Mouse (Mus musculus) liver, embryonic 13.5 days (tissue): Measurements from ENCODE around the gene Ifna13. TPM values are rescaled to one million over a fixed set of nuclear protein-coding genes. Genes with fewer than 3 reads are reported as not detected.
A peak's percentile ranks its signal among the peaks of the same experiment; 100 is the strongest.

Experiments used
- ATAC-seq: fragments of 200-750 bp; cut with Nextera tagmentation; 2 replicates; pipeline ENCODE4 v1.8.0; 2017; ENCODE audit warnings: low read depth, mild to moderate bottlenecking, moderate number of reproducible peaks, moderate library complexity
- DNase-seq: peaks from one replicate; pipeline ENCODE4 v3.0.0; 2022
- H3K27ac ChIP-seq: fragments of 300-500 bp; sonication (generic); 2 replicates; pipeline ENCODE4 v1.5.1; 2015; ENCODE audit warnings: moderate library complexity, mild to moderate bottlenecking, inconsistent platforms
- H3K27me3 ChIP-seq: fragments of 300-500 bp; sonication (generic); 2 replicates; pipeline ENCODE4 v1.6.1; 2015; ENCODE audit warnings: mild to moderate bottlenecking, inconsistent platforms
- H3K36me3 ChIP-seq: fragments of 300-500 bp; sonication (generic); 2 replicates; pipeline ENCODE4 v1.6.1; 2015; ENCODE audit warnings: mild to moderate bottlenecking, inconsistent platforms
- H3K4me1 ChIP-seq: fragments of 300-500 bp; sonication (generic); replicated peaks from 2 replicates; pipeline ENCODE4 v1.6.1; 2015; ENCODE audit warnings: inconsistent platforms
- H3K4me2 ChIP-seq: fragments of 300-500 bp; sonication (generic); 2 replicates; pipeline ENCODE4 v1.6.1; 2015; ENCODE audit warnings: inconsistent platforms, mild to moderate bottlenecking, moderate library complexity
- H3K4me3 ChIP-seq: fragments of 300-500 bp; sonication (generic); replicated peaks from 2 replicates; pipeline ENCODE4 v1.5.1; 2015; ENCODE audit warnings: mild to moderate bottlenecking, inconsistent platforms
- H3K9ac ChIP-seq: fragments of 300-500 bp; sonication (generic); 2 replicates; pipeline ENCODE4 v1.6.1; 2015; ENCODE audit warnings: mild to moderate bottlenecking, inconsistent platforms
- H3K9me3 ChIP-seq: fragments of 300-500 bp; sonication (generic); replicated peaks from 2 replicates; pipeline ENCODE4 v1.6.1; 2016; ENCODE audit warnings: inconsistent platforms
- WGBS: fragments of 180-500 bp; shearing (Covaris S2); methylation state at CpG from one replicate; pipeline ENCODE4 v1.1.7; 2015; ENCODE audit not compliant: insufficient replicate concordance; 5-methylcytosine and 5-hydroxymethylcytosine counted together
- polyA plus RNA-seq: library from polyadenylated mRNA; unstranded; fragments of >200 nt; fragmentation: Nextera tagmentation; extraction: Ambion mirVana; gene quantifications from 2 replicates; pipeline ENCODE4 v1.2.1, GENCODE M21; 2015

Ifna13 gene
- polyA plus RNA-seq: not detected in 2 replicates

DNA sequence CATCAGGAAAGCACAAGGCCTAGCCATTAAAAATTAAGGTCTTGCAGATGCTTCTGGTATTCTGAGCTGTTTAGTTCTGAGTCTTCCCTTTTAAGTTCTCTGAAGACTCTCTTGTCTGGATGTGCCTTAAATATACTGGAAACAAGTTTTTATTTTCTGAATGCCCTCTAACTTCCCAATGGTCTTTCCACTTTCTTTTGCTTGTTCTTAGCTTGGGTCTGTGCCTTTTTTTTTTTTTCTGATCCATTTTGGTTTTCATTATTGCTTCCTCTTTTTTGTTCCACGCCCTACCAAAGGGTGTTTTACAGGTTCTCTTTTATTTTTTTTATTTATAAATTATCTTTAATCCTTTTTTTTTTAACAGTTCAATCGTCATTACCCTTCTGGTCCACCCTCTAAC, at the start of gene Ifna13:
Gene Ifna13 (minus strand): TSS at position 101 of the 400 bp plus-strand sequence.
- Histone ChIP-seq H3K36me3 (no peaks in the 10 kb centered on the region), H3K4me3 (no peak within 1 kb of the TSS), H3K9ac (no peak within 1 kb of the TSS), H3K4me1 (no peaks in the 10 kb centered on the region), H3K27me3 (no peaks in the 10 kb centered on the region), H3K27ac (no peak within 1 kb of the TSS), H3K4me2 (no peak within 1 kb of the TSS), H3K9me3 (no peaks in the 10 kb centered on the region)
- ATAC-seq (no peak), DNase-seq (no peak)
- WGBS: 31% methylated on average over 2 of the region's 2 CpGs

DNA sequence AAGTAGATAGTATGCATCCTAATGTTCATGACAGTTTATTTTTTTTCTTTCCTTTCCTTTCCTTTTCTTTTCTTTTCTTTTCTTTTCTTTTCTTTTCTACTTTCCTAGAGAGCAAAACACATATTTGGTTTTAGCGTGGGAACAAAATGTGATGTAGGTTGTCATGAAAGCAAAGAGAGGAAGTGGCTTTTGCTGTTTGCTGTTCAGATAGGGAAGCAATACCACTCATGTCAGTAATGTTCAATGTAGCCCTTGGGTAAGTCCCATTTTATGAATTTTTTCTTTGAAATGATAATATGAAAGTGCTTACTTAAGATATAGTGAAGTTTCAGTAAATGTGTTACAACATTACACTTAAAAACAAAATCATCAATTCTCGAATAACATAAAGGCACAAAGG, 49.1 kb upstream of the Ifna13 start:
- Histone ChIP-seq H3K4me3 (no peak overlapping the region), H3K9me3 (no peaks in the 10 kb centered on the region), H3K36me3 (no peaks in the 10 kb centered on the region), H3K9ac (no peak overlapping the region), H3K4me2 (no peak overlapping the region), H3K27ac (no peak overlapping the region), H3K4me1 (no peaks in the 10 kb centered on the region), H3K27me3 (no peaks in the 10 kb centered on the region)
- ATAC-seq (no peak), DNase-seq (no peak)
- 32% methylated on average over 2 of the region's 2 CpGs for WGBS

DNA sequence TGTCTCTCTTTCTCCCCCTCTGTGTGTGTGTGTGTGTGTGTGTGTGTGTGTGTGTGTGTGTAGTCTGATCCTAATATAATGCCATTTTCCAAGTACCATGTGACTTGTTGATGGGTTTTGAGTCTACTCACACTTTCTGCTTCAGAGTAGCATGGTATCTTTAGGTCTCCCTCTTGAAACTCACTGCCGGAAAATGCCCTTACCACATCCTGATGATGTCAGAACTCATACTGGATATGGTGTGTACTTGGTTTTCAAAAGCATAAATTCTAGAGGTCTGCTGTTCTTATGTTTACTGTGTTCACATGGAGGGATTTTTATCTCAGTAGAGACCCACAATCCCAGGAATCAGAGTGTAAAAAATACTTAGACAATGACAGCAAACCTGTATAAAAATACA, 48.3 kb upstream of the Ifna13 start:
- no peak for ATAC-seq
- Histone ChIP-seq H3K4me3 (no peak overlapping the region), H3K4me1 (no peaks in the 10 kb centered on the region), H3K27ac (no peak overlapping the region), H3K27me3 (no peaks in the 10 kb centered on the region), H3K9me3 (no peaks in the 10 kb centered on the region), H3K9ac (no peak overlapping the region), H3K4me2 (no peak overlapping the region), H3K36me3 (no peaks in the 10 kb centered on the region)
- no peak for DNase-seq
- 53% methylated on average over 1 of the region's 1 CpGs for WGBS

GRCm38 (mm10) chr4:88691259-88691658, 47.0 kb upstream of the Ifna13 start, which contains the start of gene Ifnab:
Gene Ifnab, minus strand, starts transcription at chr4:88691359.
- 42% methylated on average over 2 of the region's 2 CpGs for WGBS
- H3K4me1 ChIP-seq: no peaks in the 10 kb centered on the region
- no peak within 1 kb of the TSS for H3K4me2 ChIP-seq
- no peaks in the 10 kb centered on the region for H3K9me3 ChIP-seq
- ATAC-seq (no peak), DNase-seq (no peak)
- H3K4me3 ChIP-seq: no peak within 1 kb of the TSS
- H3K9ac ChIP-seq: no peak within 1 kb of the TSS
- H3K27me3 ChIP-seq: no peaks in the 10 kb centered on the region
- no peak within 1 kb of the TSS for H3K27ac ChIP-seq
- H3K36me3 ChIP-seq: no peaks in the 10 kb centered on the region

DNA sequence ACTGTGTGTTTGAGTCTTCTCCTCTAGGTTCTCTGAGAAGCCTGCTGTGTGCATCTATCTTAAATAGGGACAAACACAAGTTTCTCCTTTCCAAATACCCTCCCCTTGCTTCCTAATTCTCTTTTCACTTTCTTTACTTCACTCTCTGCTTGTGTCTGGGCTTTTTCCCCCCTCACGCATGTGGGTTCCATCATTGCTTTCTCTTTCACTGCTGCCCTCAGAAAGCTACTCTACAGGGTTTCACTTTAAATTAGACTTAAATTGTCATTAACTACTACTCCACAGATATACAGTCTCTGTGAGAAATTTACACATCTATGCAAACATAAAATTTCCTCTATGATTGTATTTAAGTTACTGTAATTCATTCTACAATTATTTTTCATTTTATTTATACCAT, 39.6 kb upstream of the Ifna13 start, which contains the start of gene Ifna2:
Gene Ifna2 (minus strand): TSS at position 101 of the 400 bp plus-strand sequence.
- ATAC-seq: no peak
- no peaks in the 10 kb centered on the region for H3K9me3 ChIP-seq
- WGBS: 79% methylated on average over 1 of the region's 1 CpGs

DNA sequence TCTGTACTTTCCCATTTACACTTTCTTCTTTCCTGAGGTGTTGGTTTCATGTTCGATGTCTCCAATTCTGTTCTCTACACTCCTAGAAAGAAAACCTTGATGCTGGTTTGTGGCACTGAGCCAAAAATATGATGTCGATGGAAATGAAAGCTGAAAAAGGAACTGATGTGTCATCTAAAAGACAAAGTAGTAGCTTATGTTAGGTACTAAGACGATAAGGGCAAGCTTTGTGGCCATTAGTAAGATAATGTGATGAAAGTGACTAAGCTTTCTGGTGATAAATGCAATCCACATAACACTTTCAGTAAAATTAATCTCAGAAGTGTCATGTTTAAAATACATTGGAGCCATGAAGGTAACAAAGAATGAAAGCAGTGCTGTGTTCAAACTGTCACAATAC, 37.1 kb upstream of the Ifna13 start:
- no peak overlapping the region for H3K4me3 ChIP-seq
- H3K9me3 ChIP-seq: no peaks in the 10 kb centered on the region
- H3K4me2 ChIP-seq: no peak overlapping the region
- DNase-seq (no peak), ATAC-seq (no peak)
- H3K27me3 ChIP-seq: no peaks in the 10 kb centered on the region
- H3K9ac ChIP-seq: no peak overlapping the region
- 37% methylated on average over 3 of the region's 3 CpGs for WGBS
- no peak overlapping the region for H3K27ac ChIP-seq
- no peaks in the 10 kb centered on the region for H3K36me3 ChIP-seq
- H3K4me1 ChIP-seq: no peaks in the 10 kb centered on the region

More for the DNA sequence above, 39.6 kb upstream of the Ifna13 start, which contains the start of gene Ifna2:
- DNase-seq: no peak
- H3K9ac ChIP-seq: no peak within 1 kb of the TSS
- H3K36me3 ChIP-seq: no peaks in the 10 kb centered on the region
- H3K4me1 ChIP-seq: no peaks in the 10 kb centered on the region
- no peaks in the 10 kb centered on the region for H3K27me3 ChIP-seq
- no peak within 1 kb of the TSS for H3K4me3 ChIP-seq
- no peak within 1 kb of the TSS for H3K27ac ChIP-seq
- H3K4me2 ChIP-seq: no peak within 1 kb of the TSS

DNA sequence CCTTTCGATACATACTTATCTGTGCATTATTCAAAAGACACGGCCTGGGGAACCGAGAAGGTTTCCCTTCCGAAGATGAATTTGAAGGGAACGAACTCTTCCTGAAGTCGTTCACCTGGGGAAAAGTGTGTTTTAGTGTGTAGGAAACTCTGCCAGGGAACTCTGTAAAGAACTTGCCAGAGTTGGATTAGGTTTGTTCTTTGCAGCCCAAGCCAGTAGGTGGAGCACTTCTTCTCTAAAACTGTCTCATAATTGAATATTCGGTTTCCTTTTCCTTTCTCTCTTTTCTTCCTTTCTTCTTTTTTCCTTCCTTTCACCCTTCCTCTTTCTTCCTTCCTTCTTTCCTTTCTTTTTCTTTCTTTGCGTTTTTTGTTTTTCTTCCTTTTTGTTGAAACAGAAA, 36.1 kb upstream of the Ifna13 start:
- WGBS: 36% methylated on average over 8 of the region's 8 CpGs
- no peaks in the 10 kb centered on the region for H3K36me3 ChIP-seq
- DNase-seq: no peak

DNA sequence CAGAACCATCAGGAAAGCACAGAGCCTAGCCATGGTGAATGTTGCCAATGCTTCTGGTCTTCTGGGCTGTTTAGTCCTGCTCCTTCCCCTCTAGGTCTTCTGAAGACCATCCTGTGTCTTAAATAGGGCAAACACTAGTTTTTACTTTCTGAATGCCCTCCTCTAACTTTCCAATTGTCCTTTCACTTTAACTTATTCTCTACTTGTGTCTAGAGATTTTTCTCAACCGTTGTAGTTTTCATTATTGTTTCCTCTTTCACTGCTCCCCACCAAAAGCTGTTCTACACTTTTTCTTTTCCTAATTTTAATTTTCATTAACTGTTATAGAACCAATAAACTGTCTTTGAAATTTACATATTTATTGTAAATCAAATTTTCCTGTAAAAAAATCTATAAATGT, 32.6 kb upstream of the Ifna13 start, which contains the start of gene Ifna16:
Gene Ifna16 (minus strand): TSS at position 101 of the 400 bp plus-strand sequence.
- no peaks in the 10 kb centered on the region for H3K4me1 ChIP-seq
- DNase-seq: no peak
- H3K4me3 ChIP-seq: no peak within 1 kb of the TSS
- no peak for ATAC-seq
- no peak within 1 kb of the TSS for H3K9ac ChIP-seq
- H3K27ac ChIP-seq: no peak within 1 kb of the TSS
- no peaks in the 10 kb centered on the region for H3K36me3 ChIP-seq
- WGBS: 59% methylated on average over 1 of the region's 1 CpGs
- no peak within 1 kb of the TSS for H3K4me2 ChIP-seq
- no peaks in the 10 kb centered on the region for H3K27me3 ChIP-seq
- no peaks in the 10 kb centered on the region for H3K9me3 ChIP-seq

More for the DNA sequence above, 36.1 kb upstream of the Ifna13 start:
- Histone ChIP-seq H3K27me3 (no peaks in the 10 kb centered on the region), H3K9ac (no peak overlapping the region), H3K4me3 (no peak overlapping the region), H3K4me2 (no peak overlapping the region), H3K4me1 (no peaks in the 10 kb centered on the region), H3K9me3 (no peaks in the 10 kb centered on the region), H3K27ac (no peak overlapping the region)
- ATAC-seq: no peak

DNA sequence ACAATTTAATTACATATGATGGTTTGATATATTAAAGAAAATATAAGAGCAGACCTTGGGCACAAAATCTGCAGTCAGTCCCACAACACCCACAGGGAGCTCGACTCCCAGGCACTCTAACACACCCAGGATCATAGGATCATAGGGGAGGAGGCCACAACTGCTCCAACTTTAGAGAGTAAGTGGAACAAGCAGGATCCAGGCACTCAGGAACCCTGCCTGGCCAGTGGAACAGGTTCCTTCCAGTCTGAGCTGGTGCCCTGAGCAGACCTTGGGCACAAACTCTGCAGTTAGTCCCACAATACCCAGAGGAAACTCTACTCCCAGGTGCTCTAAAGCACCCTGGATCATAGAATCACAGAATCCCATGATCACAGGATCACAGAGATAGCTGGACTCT, 11.2 kb upstream of the Ifna13 start:
- Histone ChIP-seq H3K9ac (no peak overlapping the region), H3K27ac (no peak overlapping the region), H3K27me3 (no peaks in the 10 kb centered on the region), H3K36me3 (no peaks in the 10 kb centered on the region), H3K4me3 (no peak overlapping the region), H3K4me1 (no peaks in the 10 kb centered on the region), H3K9me3 (no peaks in the 10 kb centered on the region), H3K4me2 (no peak overlapping the region)
- no peak for ATAC-seq
- no peak for DNase-seq
- 15% methylated on average over 1 of the region's 1 CpGs for WGBS

- Histone ChIP-seq H3K27ac (no peak overlapping the region), H3K36me3 (no peaks in the 10 kb centered on the region), H3K9me3 (no peaks in the 10 kb centered on the region), H3K4me3 (no peak overlapping the region), H3K4me2 (no peak overlapping the region), H3K9ac (no peak overlapping the region), H3K27me3 (no peaks in the 10 kb centered on the region), H3K4me1 (no peaks in the 10 kb centered on the region)
- WGBS: 71% methylated on average over 3 of the region's 3 CpGs
- DNase-seq: no peak
- no peak for ATAC-seq
Measured at GRCm38 (mm10) chr4:88653644-88654043, 9.4 kb upstream of the Ifna13 start.

- H3K36me3 ChIP-seq: no peaks in the 10 kb centered on the region
- H3K4me1 ChIP-seq: no peaks in the 10 kb centered on the region
- no peak overlapping the region for H3K9ac ChIP-seq
- H3K9me3 ChIP-seq: no peaks in the 10 kb centered on the region
- DNase-seq (no peak), ATAC-seq (no peak)
- H3K4me2 ChIP-seq: no peak overlapping the region
- H3K4me3 ChIP-seq: no peak overlapping the region
- no peak overlapping the region for H3K27ac ChIP-seq
- 26% methylated on average over 2 of the region's 2 CpGs for WGBS
- no peaks in the 10 kb centered on the region for H3K27me3 ChIP-seq
Measured at GRCm38 (mm10) chr4:88642526-88642925, 1.7 kb downstream of the Ifna13 start.

- Histone ChIP-seq H3K36me3 (no peaks in the 10 kb centered on the region), H3K27me3 (no peaks in the 10 kb centered on the region), H3K4me2 (peak overlapping the region; percentile 55), H3K4me1 (no peaks in the 10 kb centered on the region), H3K9ac (no peak overlapping the region), H3K27ac (no peak overlapping the region), H3K9me3 (no peaks in the 10 kb centered on the region), H3K4me3 (peak overlapping the region; percentile 47)
- peak; percentile 49 for DNase-seq
- peak; percentile 87 for ATAC-seq
- WGBS: 18% methylated on average over 11 of the region's 11 CpGs
Measured at GRCm38 (mm10) chr4:88641077-88641831, 3.0 kb downstream of the Ifna13 start.
